Mouse (Mus musculus): ENCODE data around the gene Corin.

DNA sequence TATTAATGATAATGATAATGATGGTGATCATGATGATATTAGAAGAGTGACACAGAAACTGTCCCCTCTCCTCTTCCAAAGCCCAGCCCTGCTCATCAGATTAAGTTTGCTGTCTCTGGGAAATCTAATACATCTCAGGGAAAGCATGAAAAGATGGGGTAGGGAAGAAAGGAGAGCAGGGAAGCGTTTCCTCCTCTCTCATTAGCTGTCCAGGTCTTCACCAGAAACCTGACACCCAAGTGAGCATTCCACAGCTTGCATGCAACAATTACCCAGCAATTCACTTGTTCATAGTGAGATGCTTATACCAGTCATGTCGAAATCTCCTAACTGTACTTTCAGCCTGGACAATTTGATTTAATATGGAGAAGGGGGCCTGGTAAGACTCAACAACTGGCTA lies 55.4 kb downstream of the Corin start:
- TF ChIP-seq CTCF (IDR thresholded peaks at IDR 0.05; ENCODE audit: low read depth) (no peak), EP300 (IDR thresholded peaks at IDR 0.05; ENCODE audit: low read depth) (no peak)

Measured in heart, postnatal 0 days (tissue).